Mouse (Mus musculus) MEL (cell line): ENCODE data around the gene Pitx1. TPM values are rescaled to one million over a fixed set of nuclear protein-coding genes. Genes with fewer than 3 reads are reported as not detected.

Experiments
- DNase-seq: peaks from one replicate; pipeline ENCODE4 v3.0.0; 2011; ENCODE audit warnings: low read depth, low spot score
- H3K27ac ChIP-seq: 2 replicates; pipeline ENCODE4 v1.5.1; 2012; ENCODE audit warnings: low read depth, mild to moderate bottlenecking, control low read depth, low read length, moderate library complexity; ENCODE audit not compliant: control insufficient read depth
- H3K27me3 ChIP-seq, 2 experiments: fragments of 150-350 bp in 1 of 2; sonication (generic) in 1 of 2; 2 replicates each; pipeline ENCODE4 v1.6.1; 2012; ENCODE audit warnings: low read length in 2 of 2, mild to moderate bottlenecking in 2 of 2, improper control_type of control experiment in 1 of 2, moderate library complexity in 1 of 2; ENCODE audit not compliant: insufficient read depth in 2 of 2, control insufficient read depth in 1 of 2
- H3K36me3 ChIP-seq, 2 experiments: 2 replicates each; pipeline ENCODE4 v1.6.1; 2012 to 2014; ENCODE audit warnings: low read length in 2 of 2, improper control_type of control experiment in 1 of 2, inconsistent platforms in 1 of 2, mild to moderate bottlenecking in 1 of 2; ENCODE audit not compliant: insufficient read depth in 2 of 2, control insufficient read depth in 1 of 2
- H3K4me1 ChIP-seq, 2 experiments: fragments of 150-350 bp in 1 of 2; sonication (generic) in 1 of 2; 2 replicates each; pipeline ENCODE4 v1.6.1; 2012; ENCODE audit warnings: low read length in 2 of 2, improper control_type of control experiment in 1 of 2, mild to moderate bottlenecking in 1 of 2; ENCODE audit not compliant: insufficient read depth in 2 of 2, control insufficient read depth in 1 of 2
- H3K4me3 ChIP-seq, 2 experiments: fragments of 150-350 bp in 1 of 2; sonication (generic) in 1 of 2; 2 replicates each; pipeline ENCODE4 v1.5.1; 2012; ENCODE audit warnings: low read depth in 2 of 2, low read length in 2 of 2, mild to moderate bottlenecking in 2 of 2, moderate library complexity in 2 of 2, control low read depth in 1 of 2, improper control_type of control experiment in 1 of 2; ENCODE audit not compliant: control insufficient read depth in 1 of 2, insufficient read depth in 1 of 2
- H3K79me2 ChIP-seq: 2 replicates; pipeline ENCODE4 v1.6.1; 2012; ENCODE audit warnings: mild to moderate bottlenecking, low read length, moderate library complexity; ENCODE audit not compliant: control insufficient read depth, poor library complexity, insufficient read depth
- H3K9ac ChIP-seq: 2 replicates; pipeline ENCODE4 v1.6.1; 2012; ENCODE audit warnings: low read depth, mild to moderate bottlenecking, control low read depth, low read length, moderate library complexity; ENCODE audit not compliant: control insufficient read depth, poor library complexity, severe bottlenecking
- H3K9me3 ChIP-seq: fragments of 150-350 bp; sonication (generic); replicated peaks from 2 replicates; pipeline ENCODE4 v1.6.1; 2012; ENCODE audit warnings: mild to moderate bottlenecking, low read length, improper control_type of control experiment, moderate library complexity; ENCODE audit not compliant: insufficient read depth
- CHD1 ChIP-seq: IDR thresholded peaks from 2 replicates; pipeline ENCODE4 v1.6.1; 2012; ENCODE audit warnings: low read depth, mild to moderate bottlenecking, inconsistent platforms, low read length, improper control_type of control experiment
- ETS1 ChIP-seq: IDR thresholded peaks from 2 replicates; pipeline ENCODE4 v1.6.1; 2012; ENCODE audit warnings: low read depth, mild to moderate bottlenecking, inconsistent platforms, low read length, improper control_type of control experiment, moderate library complexity
- GABPA ChIP-seq: IDR thresholded peaks from 2 replicates; pipeline ENCODE4 v1.6.1; 2012; ENCODE audit warnings: low read depth, mild to moderate bottlenecking, inconsistent platforms, low read length, improper control_type of control experiment, moderate library complexity
- JUND ChIP-seq: IDR thresholded peaks from 2 replicates; pipeline ENCODE4 v1.6.1; 2011; ENCODE audit warnings: low read depth, mild to moderate bottlenecking, improper control_type of control experiment, low read length
- KAT2A ChIP-seq: conservative IDR thresholded peaks from 2 replicates; pipeline ENCODE4 v1.6.1; 2012; ENCODE audit warnings: low read depth, low read length, improper control_type of control experiment, inconsistent platforms
- MYB ChIP-seq: IDR thresholded peaks from 2 replicates; pipeline ENCODE4 v1.6.1; 2011; ENCODE audit warnings: mild to moderate bottlenecking, low read depth, low read length, improper control_type of control experiment
- NELFE ChIP-seq: IDR thresholded peaks from 2 replicates; pipeline ENCODE4 v1.6.1; 2011; ENCODE audit warnings: low read depth, low read length, improper control_type of control experiment
- NRF1 ChIP-seq: IDR thresholded peaks from 2 replicates; pipeline ENCODE4 v1.6.1; 2014; ENCODE audit warnings: low read depth, mild to moderate bottlenecking, inconsistent platforms, low read length, improper control_type of control experiment, moderate library complexity; ENCODE audit not compliant: poor library complexity, insufficient read depth, severe bottlenecking
- RAD21 ChIP-seq: IDR thresholded peaks from 2 replicates; pipeline ENCODE4 v1.6.1; 2011; ENCODE audit warnings: mild to moderate bottlenecking, low read depth, low read length, improper control_type of control experiment
- SMC3 ChIP-seq: IDR thresholded peaks from 2 replicates; pipeline ENCODE4 v1.6.1; 2011; ENCODE audit warnings: low read depth, low read length, improper control_type of control experiment
- TAL1 ChIP-seq: IDR thresholded peaks from 2 replicates; pipeline ENCODE4 v1.6.1; 2012; ENCODE audit warnings: mild to moderate bottlenecking, inconsistent platforms, low read length, moderate library complexity, mixed read lengths
- TCF12 ChIP-seq: IDR thresholded peaks from 2 replicates; pipeline ENCODE4 v1.6.1; 2014; ENCODE audit warnings: low read depth, mild to moderate bottlenecking, inconsistent platforms, low read length, improper control_type of control experiment, moderate library complexity
- UBTF ChIP-seq: IDR thresholded peaks from 2 replicates; pipeline ENCODE4 v1.6.1; 2012; ENCODE audit warnings: low read depth, mild to moderate bottlenecking, inconsistent platforms, low read length, improper control_type of control experiment, moderate library complexity, borderline replicate concordance; ENCODE audit not compliant: insufficient read depth
- ZC3H11A ChIP-seq: IDR thresholded peaks from 2 replicates; pipeline ENCODE4 v1.6.1; 2012; ENCODE audit warnings: low read depth, mild to moderate bottlenecking, inconsistent platforms, low read length, improper control_type of control experiment
- ZKSCAN1 ChIP-seq: IDR thresholded peaks from 2 replicates; pipeline ENCODE4 v1.6.1; 2012; ENCODE audit warnings: low read depth, mild to moderate bottlenecking, inconsistent platforms, low read length, improper control_type of control experiment, moderate library complexity
- ZMIZ1 ChIP-seq: IDR thresholded peaks from 2 replicates; pipeline ENCODE4 v1.6.1; 2012; ENCODE audit warnings: low read depth, mild to moderate bottlenecking, inconsistent platforms, low read length, improper control_type of control experiment, moderate library complexity
- polyA plus RNA-seq, 2 experiments: library from polyadenylated mRNA; stranded (reverse) in 1 of 2; unstranded in 1 of 2; fragments of >175 nt in 1 of 2; fragments of >200 nt in 1 of 2; gene quantifications; 2 replicates each; pipeline versions ENCODE4 v1.2.1 to v1.2.4; 2012; ENCODE audit warnings: low replicate concordance in 2 of 2, low read depth in 1 of 2; ENCODE audit not compliant: insufficient read length in 2 of 2, insufficient read depth in 1 of 2, missing spikeins in 1 of 2
- total RNA-seq: library from RNA; depleted of rRNA; stranded (reverse); fragments of 300-350 nt; gene quantifications from 2 replicates; pipeline ENCODE4 v1.2.3, GENCODE M21; 2012

Pitx1 gene
- total and polyA plus RNA-seq, 3 experiments = not detected

DNA sequence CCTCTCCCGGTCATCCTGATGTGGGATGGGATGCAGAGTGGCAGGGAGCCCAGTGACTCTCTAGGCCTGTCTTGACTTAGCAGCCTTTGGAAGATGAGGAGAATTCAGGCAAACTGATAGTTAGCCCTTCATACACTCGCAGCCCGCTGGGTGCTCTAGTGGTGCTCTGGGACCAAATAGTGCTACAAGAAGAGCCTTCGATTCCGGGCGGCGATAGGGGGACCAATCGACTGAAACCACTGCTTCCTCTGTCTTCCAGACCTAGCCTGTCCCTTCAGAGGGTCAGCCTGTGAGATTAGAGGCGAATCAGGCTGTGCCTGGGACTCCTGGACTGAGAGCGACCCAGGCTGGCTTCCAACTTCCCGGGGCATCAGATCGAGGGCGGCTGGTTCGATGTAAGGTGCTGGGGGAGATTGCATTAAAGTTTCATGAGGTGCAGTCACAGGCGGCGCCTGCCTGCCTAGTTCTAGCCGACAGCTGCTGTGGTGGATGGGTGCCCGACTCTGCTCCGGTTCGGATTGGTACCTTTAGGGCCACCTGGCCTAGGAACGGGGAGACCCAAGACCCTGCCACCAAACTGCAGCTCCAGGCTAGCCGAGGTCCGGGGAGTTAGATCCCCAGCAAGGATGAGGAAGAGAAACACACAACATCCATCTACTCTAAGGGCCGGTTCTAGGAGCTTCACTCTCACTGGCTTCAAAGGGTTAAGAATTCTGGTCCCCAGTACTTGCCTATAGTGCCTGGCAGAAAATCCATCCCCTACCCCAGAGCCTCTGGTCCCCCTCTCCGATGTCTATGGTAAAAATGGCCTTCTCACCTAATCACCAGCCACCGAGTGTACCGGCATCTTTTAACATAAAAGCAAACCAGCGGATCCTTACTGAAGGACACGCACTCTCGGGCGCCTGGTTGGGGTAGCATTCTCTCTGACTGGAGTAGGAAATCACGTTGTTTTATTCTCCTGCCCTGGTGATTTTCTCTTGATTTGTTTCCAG lies 1.1 kb upstream of the Pitx1 start:
- H3K27me3 ChIP-seq = no peaks in the 10 kb centered on the region
- H3K36me3 ChIP-seq = no peaks in the 10 kb centered on the region
- no peak overlapping the region for H3K4me3 ChIP-seq
- TF ChIP-seq SMC3 (no peak), NRF1 (no peak), MYB (no peak), NELFE (no peak), GABPA (no peak), TCF12 (no peak), KAT2A (no peak), ZKSCAN1 (no peak), RAD21 (no peak), ZMIZ1 (no peak), ZC3H11A (no peak)
- no peaks in the 10 kb centered on the region for H3K79me2 ChIP-seq
- no peak for DNase-seq
- no peaks in the 10 kb centered on the region for H3K4me1 ChIP-seq
- H3K9me3 ChIP-seq = no peaks in the 10 kb centered on the region
- H3K9ac ChIP-seq = no peak overlapping the region
- H3K27ac ChIP-seq = no peak overlapping the region

DNA sequence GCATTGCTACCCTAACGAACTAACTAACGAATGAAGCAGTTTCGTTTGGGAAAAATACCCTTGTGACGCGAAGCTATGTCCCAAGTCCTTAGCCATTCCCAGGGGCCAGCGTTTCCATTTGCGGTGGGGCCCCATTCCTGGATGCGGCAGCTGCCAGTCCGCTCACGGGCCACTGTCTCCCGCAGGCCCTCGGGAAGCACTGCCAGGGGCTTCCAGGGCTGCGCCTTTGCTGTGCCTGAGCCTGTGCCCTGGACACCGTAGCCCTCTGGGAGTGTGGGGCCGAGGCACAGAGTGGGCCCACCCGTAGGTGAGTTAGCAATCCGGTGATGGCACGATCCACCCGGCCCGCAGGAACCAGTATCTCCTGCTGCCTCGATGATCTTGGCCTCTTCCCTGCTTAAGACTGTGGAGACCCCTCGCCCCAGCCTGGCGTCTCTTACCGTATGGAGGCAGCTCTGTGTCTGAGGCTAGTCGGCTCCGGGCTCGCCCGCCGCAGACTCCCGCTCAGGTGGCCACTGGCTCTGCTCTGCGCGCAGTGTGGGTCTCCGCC lies 369 bp downstream of the Pitx1 start:
- no peaks in the 10 kb centered on the region for H3K4me1 ChIP-seq
- TF ChIP-seq ETS1 (no peak), SMC3 (no peak), TAL1 (no peak), CHD1 (no peak), NELFE (no peak), UBTF (no peak), JUND (no peak)
- H3K36me3 ChIP-seq = no peaks in the 10 kb centered on the region
- no peaks in the 10 kb centered on the region for H3K27me3 ChIP-seq
- no peak overlapping the region for H3K4me3 ChIP-seq
- H3K27ac ChIP-seq = no peak overlapping the region
- H3K79me2 ChIP-seq = no peaks in the 10 kb centered on the region
- no peak overlapping the region for H3K9ac ChIP-seq
- H3K9me3 ChIP-seq = no peaks in the 10 kb centered on the region
- no peak for DNase-seq
